Mouse (Mus musculus) spleen, adult 2 months (tissue): ENCODE measurements at regions not wholly inside any gene's neighbourhood (a gene's known extent, or its start where the extent isn't known, plus 50 kb on each side); places are given as distances from the start of the nearest gene placed in this dataset.

Experiments used
- CTCF ChIP-seq: fragments of 200-500 bp; IDR thresholded peaks from 2 replicates; pipeline ENCODE4 v1.5.1; 2011; ENCODE audit warnings: mild to moderate bottlenecking, inconsistent platforms; ENCODE audit not compliant: insufficient read depth, insufficient read length, insufficient replicate concordance; ENCODE audit errors: extremely low read depth
- POLR2A ChIP-seq: fragments of 200-500 bp; IDR thresholded peaks from 2 replicates; pipeline ENCODE4 v1.6.1; 2011; ENCODE audit warnings: low read depth, low read length, inconsistent platforms

- TF ChIP-seq POLR2A (no peak), CTCF (no peak)
Observed at GRCm38 (mm10) chr13:44019304-44019583, 234.7 kb downstream of the Cd83 start.
